Mouse (Mus musculus): ENCODE measurements at regions not wholly inside any gene's neighbourhood (a gene's known extent, or its start where the extent isn't known, plus 50 kb on each side); places are given as distances from the start of the nearest gene placed in this dataset.
A peak's percentile ranks its signal among the peaks of the same experiment; 100 is the strongest.

DNA sequence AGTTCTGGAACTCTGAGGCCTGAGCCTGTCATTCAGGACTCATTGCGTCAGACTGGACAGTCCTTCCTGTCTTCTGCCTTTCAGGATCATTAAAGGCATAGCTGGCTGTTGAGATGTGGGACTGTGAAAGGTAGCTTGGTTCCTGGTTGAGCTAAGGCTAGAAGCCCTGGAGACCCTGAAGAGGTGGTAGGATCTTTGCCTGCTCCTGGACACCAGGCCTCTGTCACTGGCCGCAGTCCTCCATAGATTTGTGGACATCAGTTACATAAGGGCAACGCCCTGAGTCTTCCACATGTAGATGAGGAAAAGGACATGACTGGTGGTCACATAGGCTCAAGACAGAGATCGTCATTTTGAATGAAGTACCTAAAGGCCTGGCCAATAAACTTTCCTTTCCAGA lies 127.9 kb downstream of the Opa1 start:
- DNase-seq = no peak

DNA sequence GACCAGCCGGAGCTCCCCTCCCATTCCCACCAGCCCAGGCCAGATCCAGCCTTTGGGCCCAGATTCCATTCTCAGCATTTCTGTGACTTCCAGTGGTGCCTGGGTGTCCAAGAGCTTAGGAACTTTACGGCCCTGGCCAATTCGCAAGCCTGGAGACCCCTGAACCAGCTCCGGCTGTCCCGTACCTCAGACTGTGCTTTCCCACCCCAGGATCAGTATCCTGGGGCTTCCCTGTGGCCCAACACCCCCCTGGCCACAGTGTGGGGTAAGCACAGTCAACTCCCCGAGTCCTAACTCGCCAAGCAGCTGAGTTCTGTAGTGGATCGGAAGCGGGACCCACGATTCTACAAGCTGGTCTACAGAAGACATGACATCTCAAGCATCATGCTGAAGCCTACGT lies 128.5 kb downstream of the Opa1 start:
- DNase-seq = no peak

DNA sequence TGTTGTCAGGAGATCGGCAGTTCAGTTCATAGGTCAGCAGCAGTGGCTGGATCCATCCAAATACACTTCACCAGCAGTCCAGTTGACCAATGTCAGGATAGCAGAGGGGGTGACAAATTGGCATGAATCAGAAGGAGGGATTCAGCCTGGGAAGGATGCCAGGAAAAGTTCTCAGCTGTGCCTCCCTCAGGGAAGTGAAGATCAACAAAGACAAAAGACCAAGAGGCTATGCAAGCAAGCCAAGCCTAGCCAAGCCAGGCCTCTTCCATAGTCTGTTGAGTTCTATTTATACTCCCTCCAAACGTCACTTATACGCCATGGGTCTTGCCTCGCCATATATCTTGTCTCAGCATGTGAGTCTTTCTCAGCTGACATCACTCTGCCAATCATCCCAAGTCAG lies 129.9 kb downstream of the Opa1 start:
- DNase-seq = peak; percentile 35

GRCm38 (mm10) chr16:29711386-29711785 lies 132.3 kb downstream of the Opa1 start:
- DNase-seq = no peak

- DNase-seq = no peak
These were observed 133.0 kb downstream of the Opa1 start for GRCm38 (mm10) chr16:29711912-29712681.

DNA sequence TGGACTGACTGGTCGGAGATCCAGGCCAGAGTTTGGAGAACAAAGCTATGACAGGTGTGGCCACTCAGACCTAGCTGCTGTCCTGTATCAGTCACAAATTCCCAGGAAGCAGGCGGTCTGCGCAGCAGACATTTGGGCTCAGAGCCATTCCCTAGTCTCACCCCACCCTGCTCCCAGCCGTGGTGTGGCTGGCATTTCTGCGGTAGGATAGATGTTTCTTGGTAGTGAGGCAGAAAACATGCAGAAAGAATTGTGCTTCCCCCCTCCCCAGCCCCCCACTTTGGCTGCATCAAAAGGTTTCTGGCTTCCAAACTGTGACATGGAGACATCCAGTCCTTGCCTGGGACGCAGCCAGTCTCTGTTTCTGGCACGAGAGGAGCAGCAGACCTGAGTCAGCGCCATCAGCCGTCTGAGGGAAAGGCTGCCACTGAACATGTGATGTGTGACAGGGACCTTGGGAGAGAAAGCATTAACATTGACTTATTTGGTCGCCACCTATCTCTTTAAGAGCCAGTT lies 135.5 kb downstream of the Opa1 start:
- DNase-seq = peak; percentile 68

DNA sequence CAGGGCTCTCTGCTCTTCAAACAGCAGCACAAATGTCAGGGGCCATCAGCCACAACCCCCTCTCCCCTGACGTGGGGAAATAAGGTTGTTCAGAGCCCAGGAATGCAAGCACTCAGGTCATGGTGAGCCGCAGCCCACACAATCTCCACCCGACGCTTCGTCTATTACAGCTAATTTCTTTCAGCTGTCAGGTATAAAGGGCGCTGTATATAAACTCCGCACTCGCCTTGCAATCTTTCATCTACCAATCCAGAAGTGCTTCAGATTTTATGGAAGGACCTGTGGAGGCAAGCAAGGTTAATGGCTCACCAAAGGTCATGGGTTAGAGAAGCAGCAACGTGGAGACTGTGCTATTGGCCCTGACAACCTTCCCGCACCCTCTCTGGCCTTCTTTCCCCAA lies 139.8 kb downstream of the Opa1 start:
- DNase-seq = no peak

GRCm38 (mm10) chr16:29719571-29720451 lies 140.7 kb downstream of the Opa1 start:
- DNase-seq = no peak

DNA sequence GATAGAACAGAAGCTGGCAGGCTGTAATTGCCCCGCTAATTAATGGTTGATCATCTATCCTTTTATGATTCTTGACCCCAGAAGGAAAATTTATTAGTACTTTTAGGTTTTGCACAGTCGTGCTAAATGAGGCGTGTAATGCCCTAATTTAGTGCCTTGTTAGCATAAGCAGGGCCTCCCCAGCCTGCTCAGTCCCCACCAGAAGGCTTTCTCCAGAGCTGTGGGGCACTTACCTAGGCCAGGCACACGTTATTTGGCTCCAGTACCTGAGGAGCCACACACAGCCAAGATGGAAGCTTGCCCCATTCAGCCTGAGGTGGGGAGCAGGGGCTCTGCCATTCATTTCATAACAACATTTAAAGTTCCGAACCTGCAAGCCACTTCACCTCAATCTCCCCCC lies 146.0 kb downstream of the Opa1 start:
- no peak for DNase-seq

GRCm38 (mm10) chr16:29725563-29725962 lies 146.4 kb downstream of the Opa1 start:
- DNase-seq = no peak

- no peak for DNase-seq
These were observed 148.3 kb downstream of the Opa1 start for GRCm38 (mm10) chr16:29727397-29727796.

DNA sequence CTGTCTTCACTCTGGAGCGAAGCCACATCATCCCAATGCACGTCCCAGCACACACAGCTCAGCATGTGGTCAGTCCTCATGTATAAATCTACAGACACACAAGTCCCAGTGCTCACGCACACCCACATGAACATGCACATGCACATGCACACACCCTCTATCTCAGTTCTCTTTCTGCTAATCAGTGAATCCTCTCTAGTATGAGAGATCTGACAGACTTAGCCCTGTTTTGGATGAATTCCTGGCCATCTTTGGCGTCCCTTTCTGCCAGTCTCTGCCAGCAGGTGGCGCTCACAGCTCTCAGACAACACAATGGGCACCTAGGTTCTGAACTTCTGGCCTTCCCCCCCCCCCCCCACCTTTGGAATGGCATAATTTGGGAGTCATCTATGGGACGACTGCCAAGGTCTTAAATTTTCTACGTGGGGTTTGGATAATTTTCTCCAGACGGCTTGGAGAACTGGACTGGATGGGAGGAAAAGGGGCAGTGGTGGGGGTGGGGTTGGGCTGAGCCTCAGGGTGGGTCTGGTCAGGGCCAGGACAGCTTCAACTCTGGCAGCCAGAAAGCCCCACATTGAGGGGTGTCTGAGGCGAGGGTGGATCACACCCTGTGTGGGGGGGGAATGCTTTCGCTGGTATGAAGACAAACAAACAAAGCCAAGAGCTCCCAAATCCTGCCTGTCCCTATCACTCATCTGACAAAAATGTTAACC lies 149.8 kb downstream of the Opa1 start:
- DNase-seq = peak; percentile 88

GRCm38 (mm10) chr16:29730010-29730409 lies 150.9 kb downstream of the Opa1 start:
- no peak for DNase-seq

DNA sequence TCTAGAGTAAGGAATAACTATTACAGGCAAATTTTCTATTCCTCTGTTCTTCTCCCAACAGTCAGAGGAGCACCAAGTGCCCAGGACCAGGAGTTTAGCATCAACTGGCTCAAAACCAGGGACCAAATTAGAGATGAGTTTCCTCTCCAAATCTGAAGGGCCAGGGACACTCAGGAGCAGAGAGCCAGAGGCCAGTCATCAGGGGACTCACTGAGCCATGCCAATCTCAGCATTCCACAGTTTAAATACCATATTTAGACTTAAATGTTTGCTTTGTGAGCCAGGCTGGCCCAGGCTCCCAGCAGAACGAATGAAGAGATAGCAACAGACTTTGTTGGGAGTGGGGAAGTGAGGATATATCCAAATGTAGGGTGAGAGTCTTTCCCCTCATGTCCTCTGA lies 153.8 kb downstream of the Opa1 start:
- DNase-seq = no peak

GRCm38 (mm10) chr16:29733847-29734246 lies 154.7 kb downstream of the Opa1 start:
- DNase-seq = no peak

DNA sequence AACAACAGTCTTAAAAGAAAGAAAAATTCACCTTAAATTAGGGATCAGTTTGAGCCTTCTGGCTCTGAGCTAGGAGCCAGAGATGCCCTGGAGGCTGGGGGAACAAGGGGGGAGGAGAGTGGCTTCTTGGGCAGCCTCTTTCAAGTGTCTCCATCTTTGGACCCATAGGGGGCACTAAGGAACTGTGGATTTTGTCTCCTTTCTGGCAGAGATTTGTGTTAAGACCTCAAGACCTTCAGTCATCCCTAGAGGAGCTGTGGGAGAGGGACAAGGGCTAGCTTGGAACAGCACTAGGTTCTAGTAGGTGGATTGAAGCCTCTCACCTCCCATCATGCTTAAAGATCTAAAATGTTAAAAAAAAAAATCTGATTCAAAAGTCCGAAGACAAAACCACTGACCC lies 155.2 kb downstream of the Opa1 start:
- peak; percentile 73 for DNase-seq

DNA sequence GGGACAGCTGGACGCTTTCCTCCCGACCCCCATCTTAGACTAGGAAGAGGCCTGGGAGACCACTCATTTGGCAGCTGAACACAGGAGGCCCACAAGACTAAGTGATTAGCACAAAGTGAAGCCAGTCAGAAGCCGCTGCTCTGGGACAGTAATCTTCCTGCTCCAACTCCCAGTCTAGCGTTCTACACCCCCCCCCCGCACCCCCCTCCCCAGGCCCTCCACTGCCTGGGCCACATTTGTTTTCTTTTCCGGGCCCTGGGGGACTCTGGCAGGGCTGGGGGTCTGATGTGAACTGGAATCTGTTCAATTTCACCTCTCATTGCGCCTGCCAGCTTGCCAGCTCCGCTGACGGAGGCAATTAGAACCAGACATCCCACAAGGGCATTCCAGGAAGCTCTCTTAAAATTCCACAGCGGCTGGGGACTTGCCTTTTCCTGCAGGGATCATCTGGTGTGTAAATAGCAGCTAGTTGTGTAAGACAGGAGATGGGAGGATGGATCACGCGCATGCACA lies 155.7 kb downstream of the Opa1 start:
- DNase-seq = peak; percentile 49

- DNase-seq = no peak
These were observed 156.4 kb downstream of the Opa1 start for GRCm38 (mm10) chr16:29735371-29736008.

DNA sequence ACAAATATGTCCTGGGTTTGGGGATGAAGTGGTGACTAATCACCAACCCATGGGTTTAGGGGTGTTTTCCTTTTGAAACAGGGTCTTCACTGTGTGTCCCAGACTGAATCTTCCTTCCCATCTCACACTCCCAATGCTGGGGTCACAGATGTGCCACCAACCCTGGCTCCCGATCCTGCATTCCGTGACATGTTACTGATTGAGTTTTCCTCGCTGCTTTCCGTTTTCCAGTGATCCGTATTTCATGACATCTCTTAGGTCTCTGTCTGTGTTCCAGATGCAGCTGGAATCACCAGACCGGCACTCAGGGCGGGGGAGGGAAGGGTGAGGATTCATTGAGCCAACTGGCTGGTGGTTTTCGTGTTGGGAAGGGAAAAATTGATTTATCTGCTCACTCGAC lies 157.1 kb downstream of the Opa1 start:
- DNase-seq = no peak

DNA sequence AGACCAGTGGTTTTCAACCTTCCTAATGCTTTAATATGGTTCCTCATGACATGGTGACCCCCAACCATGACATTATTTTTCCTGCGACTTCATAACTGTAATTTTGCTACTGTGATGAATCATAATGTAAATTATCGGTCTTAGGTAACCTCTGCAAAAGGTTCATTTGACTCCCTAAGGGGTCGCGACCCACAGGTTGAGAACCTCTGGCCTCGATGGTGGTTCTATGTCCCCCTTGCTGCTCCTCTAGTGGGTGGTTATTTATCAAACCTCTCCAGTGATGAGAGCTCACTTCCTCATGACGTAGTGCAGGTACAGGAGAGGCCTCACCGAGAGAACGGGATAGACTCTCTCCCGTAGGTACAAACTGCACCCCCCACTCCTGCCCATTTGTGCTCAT lies 158.9 kb downstream of the Opa1 start:
- DNase-seq = no peak

DNA sequence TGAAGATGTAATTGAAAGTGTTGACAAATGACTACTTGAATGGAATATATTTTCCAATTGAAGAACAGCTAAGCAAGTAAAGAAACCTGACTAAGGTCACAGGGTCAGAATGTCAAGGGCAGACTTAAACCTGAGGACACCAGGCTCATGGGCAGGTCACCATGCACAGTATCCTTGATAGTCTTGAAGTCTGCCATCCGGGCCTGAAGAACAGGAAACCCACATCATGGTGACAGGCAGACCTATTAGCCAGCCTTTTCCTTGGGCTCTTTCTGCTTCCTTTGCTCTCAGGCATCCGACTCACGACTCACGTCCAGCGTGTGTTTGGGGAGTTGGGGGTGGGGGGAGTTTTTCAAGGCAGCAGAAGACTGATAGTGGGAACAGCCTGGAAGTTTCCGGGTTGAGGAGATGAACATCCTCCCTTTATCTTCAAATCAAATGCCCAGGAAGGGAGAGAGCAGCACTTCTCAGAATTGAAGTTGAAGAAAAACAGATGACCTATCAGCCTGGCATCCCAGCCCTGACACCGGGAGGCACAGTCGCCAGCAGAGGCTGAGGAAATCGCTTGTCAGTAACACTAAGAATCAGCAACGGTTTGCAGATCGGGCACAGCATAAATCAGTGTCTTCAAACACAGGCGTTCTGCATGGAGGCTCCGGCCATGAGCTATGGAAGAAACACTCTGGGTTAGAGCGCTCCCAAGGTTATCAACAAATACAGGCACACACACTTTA lies 163.5 kb downstream of the Opa1 start:
- DNase-seq = no peak

- DNase-seq = no peak
These were observed 166.4 kb downstream of the Opa1 start for GRCm38 (mm10) chr16:29745486-29745885.

Data from lung, postnatal 14 days (tissue).